Mouse (Mus musculus) lung, postnatal 0 days (tissue): ENCODE data around the gene Adamtsl4.

ENCODE experiments used
- CTCF ChIP-seq: IDR thresholded peaks from 2 replicates; pipeline ENCODE4 v1.5.1; 2016; ENCODE audit warnings: antibody characterized with exemption, mild to moderate bottlenecking
- EP300 ChIP-seq: IDR thresholded peaks from 2 replicates; pipeline ENCODE4 v1.6.1; 2016; ENCODE audit warnings: antibody characterized with exemption, mild to moderate bottlenecking, control low read depth

DNA sequence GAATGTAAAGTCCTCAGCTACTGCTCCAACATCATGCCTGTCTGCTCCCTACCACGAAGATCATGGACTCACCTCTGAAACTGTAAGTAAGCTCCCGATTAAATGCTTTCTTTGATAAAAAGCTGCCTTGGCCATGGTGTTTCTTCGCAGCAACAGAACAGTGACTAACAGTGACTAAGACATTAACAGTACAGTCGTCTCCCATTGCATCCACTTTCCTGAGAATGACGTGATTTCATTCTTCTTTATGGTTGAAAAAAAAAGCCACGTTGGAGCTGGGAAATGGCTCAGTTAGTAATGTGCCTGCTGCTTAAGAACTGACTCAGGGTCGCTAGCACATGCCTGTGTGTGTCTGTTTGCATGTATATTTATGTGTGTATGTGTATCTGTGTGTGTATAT is 38.1 kb upstream of the Adamtsl4 start:
- TF ChIP-seq EP300 (no peak), CTCF (no peak)
